Mouse (Mus musculus): Measurements from ENCODE around the gene Dnttip2. TPM values are rescaled to one million over a fixed set of nuclear protein-coding genes. Genes with fewer than 3 reads are reported as not detected.
"Not testable (repeated sequence)": the region's sequence is repeated elsewhere in the genome, so short reads cannot be mapped to it uniquely, and the experiment has no call there.

The Dnttip2 gene
- polyA plus RNA-seq, 1 experiment from 2014 or later = 42.9 TPM

DNA sequence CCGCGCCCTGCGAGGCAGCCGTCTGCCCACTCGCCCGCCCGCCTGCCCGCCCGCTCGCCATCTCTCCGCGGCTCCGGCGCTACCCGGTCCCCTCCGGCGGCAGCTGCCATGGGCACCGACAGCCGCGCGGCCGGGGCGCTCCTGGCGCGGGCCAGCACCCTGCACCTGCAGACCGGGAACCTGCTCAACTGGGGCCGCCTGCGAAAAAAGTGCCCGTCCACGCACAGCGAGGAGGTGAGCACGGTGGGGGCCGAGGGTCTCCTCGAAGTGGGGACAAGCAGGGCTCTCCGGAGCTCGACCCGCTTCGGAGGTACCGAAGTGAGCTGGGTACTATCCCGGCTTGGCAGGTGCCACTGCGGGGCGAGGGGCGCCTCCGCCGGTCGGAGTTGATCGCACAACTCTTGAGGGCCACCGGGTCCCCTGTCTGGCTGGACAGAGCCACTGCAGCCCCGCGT lies 28.3 kb upstream of the Dnttip2 start:
- Histone ChIP-seq H3K4me2 (ENCODE audit: low read length) (peak overlapping the region; percentile 73), H3K9me3 (ENCODE audit: control insufficient read depth, low read length) (no peaks in the 10 kb centered on the region), H3K36me3 (ENCODE audit: control insufficient read depth, insufficient read depth, low read length) (no peaks in the 10 kb centered on the region), H3K4me1 (ENCODE audit: control insufficient read depth in 2 of 2, insufficient read depth in 2 of 2, low read length in 2 of 2) (peaks cover 2 to 16% of the 10 kb centered on the region in 2 experiments), H3K9ac (ENCODE audit: low read length) (peak overlapping the region; percentile 90), H3K27me3 (ENCODE audit: control insufficient read depth, insufficient read depth, low read length) (no peaks in the 10 kb centered on the region), H3K4me3 (ENCODE audit: control insufficient read depth in 1 of 2, insufficient read depth in 1 of 2, low read depth in 1 of 2, low read length in 2 of 2) (peak overlapping the region; percentile 79 to 86), H3K27ac (replicated peaks in 1 of 2; ENCODE audit: control insufficient read depth in 1 of 2, insufficient read depth in 1 of 2, low read depth in 2 of 2, low read length in 2 of 2) (peak overlapping the region; percentile 63 to 92)
- 0% methylated on average over 50 of the region's 50 CpGs for WGBS
- peak; percentile 41 for ATAC-seq (ENCODE audit: insufficient number of reproducible peaks, insufficient read depth, low FRiP score, low read depth)

DNA sequence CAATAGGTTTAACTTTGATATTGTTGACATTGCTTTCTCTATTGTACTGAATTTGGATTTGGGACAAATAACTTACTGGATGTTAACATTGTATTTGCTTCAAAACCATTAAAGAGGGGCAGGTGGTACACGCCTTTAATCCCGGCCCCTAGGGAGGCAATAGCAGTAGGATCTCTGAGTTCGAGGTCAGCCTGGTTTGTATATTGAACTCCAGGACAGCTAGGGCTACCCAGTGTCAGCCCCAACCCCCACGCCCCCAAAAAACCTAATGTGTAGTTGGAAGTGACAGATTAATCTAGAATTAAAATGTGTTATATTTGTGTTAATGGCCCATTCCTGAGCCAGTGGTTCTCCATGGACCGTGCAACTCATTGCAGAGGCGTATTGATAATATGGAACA lies 27.8 kb upstream of the Dnttip2 start:
- Histone ChIP-seq H3K9me3 (ENCODE audit: control insufficient read depth, low read length) (no peaks in the 10 kb centered on the region), H3K9ac (ENCODE audit: low read length) (peak overlapping the region; percentile 90), H3K27ac (replicated peaks in 1 of 2; ENCODE audit: control insufficient read depth in 1 of 2, insufficient read depth in 1 of 2, low read depth in 2 of 2, low read length in 2 of 2) (0 out of 4 replicates have a peak overlapping the region, but pooled peaks of 1 of the 2 experiments have one; percentile 92), H3K4me1 (ENCODE audit: control insufficient read depth in 2 of 2, insufficient read depth in 2 of 2, low read length in 2 of 2) (peaks cover 2 to 16% of the 10 kb centered on the region in 2 experiments), H3K36me3 (ENCODE audit: control insufficient read depth, insufficient read depth, low read length) (no peaks in the 10 kb centered on the region), H3K4me2 (ENCODE audit: low read length) (peak overlapping the region; percentile 73), H3K4me3 (ENCODE audit: control insufficient read depth in 1 of 2, insufficient read depth in 1 of 2, low read depth in 1 of 2, low read length in 2 of 2) (peak overlapping the region; percentile 79 to 86), H3K27me3 (ENCODE audit: control insufficient read depth, insufficient read depth, low read length) (no peaks in the 10 kb centered on the region)
- WGBS = 27% methylated on average over 6 of the region's 6 CpGs
- no peak for ATAC-seq (ENCODE audit: insufficient number of reproducible peaks, insufficient read depth, low FRiP score, low read depth)

DNA sequence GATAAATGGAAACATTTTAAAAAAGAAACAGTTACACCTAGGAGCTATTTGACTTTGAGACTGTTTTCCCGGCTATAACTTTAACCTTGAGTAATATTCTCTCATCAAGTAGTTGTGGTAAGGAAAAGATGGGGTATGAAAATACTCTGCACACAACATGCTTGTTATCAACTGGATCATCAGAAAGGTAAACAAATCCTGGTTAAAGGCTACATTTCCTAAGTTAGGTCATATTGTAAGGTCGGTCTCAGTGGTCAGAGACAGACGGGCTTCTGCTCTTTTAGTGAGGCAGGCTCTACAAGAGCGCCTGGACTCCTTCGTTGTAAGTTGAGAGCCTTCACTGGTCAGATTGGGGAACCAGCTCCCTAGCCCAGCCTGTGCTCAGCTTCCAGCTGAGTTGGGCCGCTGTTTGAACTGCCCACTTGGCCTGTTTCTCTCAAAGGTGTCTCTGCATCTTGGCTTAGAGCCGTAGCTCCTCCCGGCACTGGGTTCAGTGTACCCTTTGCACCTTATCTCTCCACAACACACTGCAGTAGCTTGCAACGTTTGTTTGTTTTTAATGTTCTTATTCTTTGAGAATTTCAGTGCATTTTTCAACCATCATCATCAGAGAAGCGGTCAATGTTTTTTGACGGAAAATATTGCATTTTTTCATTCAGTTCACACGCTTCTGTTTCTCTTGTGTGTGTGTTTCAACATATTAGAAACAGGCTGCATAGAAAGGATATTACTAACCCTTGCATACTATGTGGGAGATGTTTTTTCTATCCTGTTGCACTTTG lies 27.0 kb upstream of the Dnttip2 start:
- 48% methylated on average over 12 of the region's 12 CpGs for WGBS
- Histone ChIP-seq H3K27me3 (ENCODE audit: control insufficient read depth, insufficient read depth, low read length) (no peaks in the 10 kb centered on the region), H3K4me2 (ENCODE audit: low read length) (peak overlapping the region; percentile 73), H3K4me3 (ENCODE audit: control insufficient read depth in 1 of 2, insufficient read depth in 1 of 2, low read depth in 1 of 2, low read length in 2 of 2) (peak overlapping the region in 1 of 2 experiments; percentile 79; a peak in 2 of 4 replicates), H3K36me3 (ENCODE audit: control insufficient read depth, insufficient read depth, low read length) (no peaks in the 10 kb centered on the region), H3K27ac (replicated peaks in 1 of 2; ENCODE audit: control insufficient read depth in 1 of 2, insufficient read depth in 1 of 2, low read depth in 2 of 2, low read length in 2 of 2) (0 out of 4 replicates have a peak overlapping the region, but pooled peaks of 1 of the 2 experiments have one; percentile 24), H3K9ac (ENCODE audit: low read length) (peak overlapping the region; percentile 90), H3K4me1 (ENCODE audit: control insufficient read depth in 2 of 2, insufficient read depth in 2 of 2, low read length in 2 of 2) (peaks cover 2 to 16% of the 10 kb centered on the region in 2 experiments), H3K9me3 (ENCODE audit: control insufficient read depth, low read length) (no peaks in the 10 kb centered on the region)
- no peak for ATAC-seq (ENCODE audit: insufficient number of reproducible peaks, insufficient read depth, low FRiP score, low read depth)

DNA sequence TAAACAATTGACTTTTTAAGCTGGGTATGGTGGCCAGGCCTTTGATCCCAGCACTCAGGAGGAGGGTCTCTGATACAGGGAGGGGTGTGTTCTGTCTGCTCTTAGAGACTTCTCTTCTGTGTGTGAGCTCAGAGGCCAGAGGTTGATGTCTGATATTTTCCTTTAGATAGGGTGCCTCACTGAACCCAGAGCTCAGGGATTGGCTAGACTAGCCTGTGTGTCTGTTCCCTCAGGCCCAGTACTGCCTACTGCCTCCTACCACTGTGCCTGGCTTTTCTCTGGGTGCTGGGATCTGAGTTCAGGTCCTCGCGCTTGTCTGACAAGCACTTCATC lies 26.5 kb upstream of the Dnttip2 start:
- no peak overlapping the region for H3K4me3 ChIP-seq (ENCODE audit: control insufficient read depth in 1 of 2, insufficient read depth in 1 of 2, low read depth in 1 of 2, low read length in 2 of 2)
- no peak overlapping the region for H3K9ac ChIP-seq (ENCODE audit: low read length)
- H3K4me2 ChIP-seq (ENCODE audit: low read length) = peak overlapping the region; percentile 73
- no peak for ATAC-seq (ENCODE audit: insufficient number of reproducible peaks, insufficient read depth, low FRiP score, low read depth)
- H3K9me3 ChIP-seq (ENCODE audit: control insufficient read depth, low read length) = no peaks in the 10 kb centered on the region
- peaks cover 2 to 19% of the 10 kb centered on the region in 2 experiments for H3K4me1 ChIP-seq (ENCODE audit: control insufficient read depth in 2 of 2, insufficient read depth in 2 of 2, low read length in 2 of 2)
- H3K27ac ChIP-seq (replicated peaks in 1 of 2; ENCODE audit: control insufficient read depth in 1 of 2, insufficient read depth in 1 of 2, low read depth in 2 of 2, low read length in 2 of 2) = no peak overlapping the region
- no peaks in the 10 kb centered on the region for H3K27me3 ChIP-seq (ENCODE audit: control insufficient read depth, insufficient read depth, low read length)
- 78% methylated on average over 2 of the region's 2 CpGs for WGBS
- H3K36me3 ChIP-seq (ENCODE audit: control insufficient read depth, insufficient read depth, low read length) = no peaks in the 10 kb centered on the region

DNA sequence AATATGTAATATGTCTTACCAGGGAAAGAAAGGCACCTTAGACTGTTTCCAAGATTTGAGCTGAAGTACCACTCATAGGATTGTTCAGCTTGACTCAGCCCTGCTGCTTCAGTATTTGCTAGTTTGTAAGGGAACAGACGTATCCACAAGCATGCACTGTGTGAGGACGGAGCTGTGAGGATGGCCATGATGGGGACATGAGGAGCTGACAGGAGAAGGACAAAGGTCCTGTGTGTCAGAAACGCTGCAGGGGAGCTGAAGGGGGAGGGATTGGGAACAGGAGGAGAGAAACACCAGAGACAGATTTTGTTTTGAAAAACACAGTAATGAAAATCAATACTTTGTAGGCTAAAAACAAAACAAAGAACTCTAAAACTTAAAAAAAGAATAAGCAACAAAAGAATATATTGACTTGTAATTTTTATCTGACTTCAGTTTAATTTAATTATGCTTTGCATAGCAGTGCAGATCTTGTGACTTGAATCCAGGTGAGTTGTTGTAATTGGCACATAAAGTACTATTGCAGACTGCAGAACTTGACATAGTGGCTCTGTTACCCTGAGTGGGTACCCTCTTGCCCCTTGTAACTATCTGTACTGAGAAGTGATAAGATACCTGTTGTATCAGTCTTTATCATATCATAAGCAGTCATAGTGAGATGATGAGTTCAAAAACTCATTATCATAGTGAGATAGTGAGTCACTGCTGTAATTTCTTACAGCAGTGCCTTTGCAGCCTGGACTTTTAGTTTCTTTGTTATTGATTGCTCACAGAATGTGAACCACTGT lies 21.5 kb upstream of the Dnttip2 start:
- Histone ChIP-seq H3K27ac (replicated peaks in 1 of 2; ENCODE audit: control insufficient read depth in 1 of 2, insufficient read depth in 1 of 2, low read depth in 2 of 2, low read length in 2 of 2) (no peak overlapping the region), H3K4me3 (ENCODE audit: control insufficient read depth in 1 of 2, insufficient read depth in 1 of 2, low read depth in 1 of 2, low read length in 2 of 2) (no peak overlapping the region), H3K9me3 (ENCODE audit: control insufficient read depth, low read length) (no peaks in the 10 kb centered on the region), H3K4me1 (ENCODE audit: control insufficient read depth in 2 of 2, insufficient read depth in 2 of 2, low read length in 2 of 2) (peaks cover 0 to 6% of the 10 kb centered on the region in 2 experiments; a peak in 2 of 4 replicates), H3K27me3 (ENCODE audit: control insufficient read depth, insufficient read depth, low read length) (no peaks in the 10 kb centered on the region), H3K36me3 (ENCODE audit: control insufficient read depth, insufficient read depth, low read length) (peaks cover 12% of the 10 kb centered on the region), H3K4me2 (ENCODE audit: low read length) (no peak overlapping the region), H3K9ac (ENCODE audit: low read length) (no peak overlapping the region)
- no peak for ATAC-seq (ENCODE audit: insufficient number of reproducible peaks, insufficient read depth, low FRiP score, low read depth)
- WGBS = 43% methylated on average over 3 of the region's 3 CpGs

DNA sequence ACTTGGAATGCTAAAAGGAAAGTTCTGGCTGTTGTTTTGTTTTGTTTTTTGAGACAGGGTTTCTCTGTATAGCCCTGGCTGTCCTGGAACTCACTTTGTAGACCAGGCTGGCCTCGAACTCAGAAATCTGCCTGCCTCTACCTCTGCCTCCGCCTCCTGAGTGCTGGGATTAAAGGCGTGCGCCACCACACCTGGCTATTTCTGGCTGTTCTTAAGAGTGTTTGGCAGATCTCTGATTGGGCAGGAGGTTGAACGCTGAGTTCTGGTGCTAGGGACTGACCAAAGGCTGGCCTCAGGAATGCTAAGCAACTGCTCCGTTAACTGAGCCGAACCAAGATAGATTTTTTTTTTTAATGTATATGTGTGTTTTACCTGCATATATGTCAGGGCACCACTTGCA lies 20.1 kb upstream of the Dnttip2 start:
- not testable (repeated sequence) for H3K4me3 ChIP-seq (ENCODE audit: control insufficient read depth in 1 of 2, insufficient read depth in 1 of 2, low read depth in 1 of 2, low read length in 2 of 2); H3K27me3 ChIP-seq (ENCODE audit: control insufficient read depth, insufficient read depth, low read length); ATAC-seq (ENCODE audit: insufficient number of reproducible peaks, insufficient read depth, low FRiP score, low read depth); H3K4me1 ChIP-seq (ENCODE audit: control insufficient read depth in 2 of 2, insufficient read depth in 2 of 2, low read length in 2 of 2); H3K27ac ChIP-seq (replicated peaks in 1 of 2; ENCODE audit: control insufficient read depth in 1 of 2, insufficient read depth in 1 of 2, low read depth in 2 of 2, low read length in 2 of 2); H3K9ac ChIP-seq (ENCODE audit: low read length); H3K4me2 ChIP-seq (ENCODE audit: low read length); H3K9me3 ChIP-seq (ENCODE audit: control insufficient read depth, low read length)
- 64% methylated on average over 7 of the region's 7 CpGs for WGBS
- H3K36me3 ChIP-seq (ENCODE audit: control insufficient read depth, insufficient read depth, low read length) = peaks cover 20% of the 10 kb centered on the region

DNA sequence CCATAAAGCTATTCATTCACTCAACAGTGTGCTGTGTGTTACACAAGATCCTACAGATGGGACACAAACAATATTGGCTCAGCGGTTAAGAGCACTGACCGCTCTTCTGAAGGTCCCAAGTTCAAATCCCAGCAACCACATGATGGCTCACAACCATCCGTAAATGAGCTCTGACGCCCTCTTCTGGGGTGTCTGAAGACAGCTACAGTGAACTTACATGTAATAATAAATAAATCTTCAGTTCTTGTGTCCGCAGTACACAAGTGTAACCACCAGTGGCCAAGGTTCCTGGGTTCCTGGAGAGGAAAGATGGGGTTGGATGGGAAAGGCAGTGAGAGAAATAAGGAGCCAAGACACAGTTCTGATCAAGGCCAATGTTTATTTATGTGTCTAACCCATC lies 4.2 kb upstream of the Dnttip2 start:
- Histone ChIP-seq H3K9me3 (ENCODE audit: control insufficient read depth, low read length) (no peaks in the 10 kb centered on the region), H3K27me3 (ENCODE audit: control insufficient read depth, insufficient read depth, low read length) (no peaks in the 10 kb centered on the region), H3K36me3 (ENCODE audit: control insufficient read depth, insufficient read depth, low read length) (peaks cover 21% of the 10 kb centered on the region), H3K4me2 (ENCODE audit: low read length) (no peak overlapping the region), H3K4me1 (ENCODE audit: control insufficient read depth in 2 of 2, insufficient read depth in 2 of 2, low read length in 2 of 2) (peaks cover under 1 to 3% of the 10 kb centered on the region in 2 experiments; a peak in 3 of 4 replicates), H3K4me3 (ENCODE audit: control insufficient read depth in 1 of 2, insufficient read depth in 1 of 2, low read depth in 1 of 2, low read length in 2 of 2) (no peak overlapping the region), H3K27ac (replicated peaks in 1 of 2; ENCODE audit: control insufficient read depth in 1 of 2, insufficient read depth in 1 of 2, low read depth in 2 of 2, low read length in 2 of 2) (no peak overlapping the region), H3K9ac (ENCODE audit: low read length) (no peak overlapping the region)
- ATAC-seq (ENCODE audit: insufficient number of reproducible peaks, insufficient read depth, low FRiP score, low read depth) = no peak
- 71% methylated on average over 5 of the region's 5 CpGs for WGBS

Data from heart, embryonic 14.5 days (tissue).